In genomic region chr4:115749336-115749735, GRCm38 (mm10) we compare ENCODE assay signal across 22 mouse cellular contexts. TPM values are rescaled to one million over a fixed set of nuclear protein-coding genes. Genes with fewer than 3 reads are reported as not detected.
"Had no signal": no experiment of that assay in that cellular context is flagged by ENCODE, and none has a peak within 500 bp of the region (broad histone marks: within the 10 kb centered on the region; RNA-seq: fewer than 3 reads in every experiment).

No protein-coding gene starts in this region.

- H3K4me3 ChIP-seq: liver, embryonic 15.5 days; lung, embryonic 15.5 days; megakaryocyte, embryonic 14.5 days; midbrain, embryonic 12.5 days; midbrain, embryonic 15.5 days; neural tube, embryonic 12.5 days had no signal

- H3K4me2 ChIP-seq: liver, embryonic 15.5 days; lung, embryonic 15.5 days; midbrain, embryonic 12.5 days; midbrain, embryonic 15.5 days; neural tube, embryonic 12.5 days had no signal

- H3K9me3 ChIP-seq: liver, embryonic 15.5 days; lung, embryonic 15.5 days; megakaryocyte, embryonic 14.5 days; midbrain, embryonic 12.5 days; midbrain, embryonic 15.5 days; neural tube, embryonic 12.5 days had no signal

- H3K9ac ChIP-seq: liver, embryonic 15.5 days; liver, postnatal 0 days; lung, embryonic 15.5 days; midbrain, embryonic 12.5 days; midbrain, embryonic 15.5 days; neural tube, embryonic 12.5 days had no signal

- ATAC-seq: liver, postnatal 0 days; lung, postnatal 0 days; midbrain, embryonic 15.5 days had no signal

- H3K27ac ChIP-seq: liver, embryonic 15.5 days; lung, embryonic 15.5 days; macrophage; midbrain, embryonic 12.5 days; midbrain, embryonic 15.5 days; neural tube, embryonic 12.5 days had no signal

- DNase-seq: liver, postnatal 0 days; lung, adult 2 months; lung, postnatal 14 days; lung, postnatal 36 days; right cerebral cortex, adult 18-20 months; right cerebral cortex, postnatal 25 days; right cerebral cortex, postnatal 4 days; spleen, adult 18-20 months; thymus, adult 18-20 months; thymus, postnatal 14 days; thymus, postnatal 4 days had no signal

- H3K4me1 ChIP-seq: liver, embryonic 15.5 days; lung, embryonic 15.5 days; midbrain, embryonic 12.5 days; midbrain, embryonic 15.5 days; neural tube, embryonic 12.5 days had no signal

- H3K27me3 ChIP-seq: liver, embryonic 15.5 days; lung, embryonic 15.5 days; megakaryocyte, embryonic 14.5 days; midbrain, embryonic 12.5 days; midbrain, embryonic 15.5 days; neural tube, embryonic 12.5 days had no signal

RNA-seq across cellular contexts. Expression of gene Tex38, which starts 31.5 kb away (rescaled TPM):
- total RNA-seq: megakaryocyte progenitor cell, adult 5-6 weeks; monocyte, adult 5-6 weeks had no signal
- polyA plus RNA-seq: liver, embryonic 15.5 days; macrophage; midbrain, embryonic 12.5 days; small intestine, adult 2 months had no signal
